Mouse (Mus musculus) adrenal gland, adult 10 weeks (tissue): ENCODE measurements around the gene Olfr569. TPM values are rescaled to one million over a fixed set of nuclear protein-coding genes. Genes with fewer than 3 reads are reported as not detected.

Experiments used
- polyA plus RNA-seq: library from polyadenylated mRNA; stranded (reverse); fragments of 350-450 nt; fragmentation: Illumina TruSeq; extraction: RNeasy Lipid Tissue Mini Kit (QIAGEN cat#74804); gene quantifications from one replicate; pipeline ENCODE4 v1.2.3, GENCODE M21; 2014; ENCODE audit warnings: low read depth, low replicate concordance

Olfr569 gene
- polyA plus RNA-seq, result not detected

DNA sequence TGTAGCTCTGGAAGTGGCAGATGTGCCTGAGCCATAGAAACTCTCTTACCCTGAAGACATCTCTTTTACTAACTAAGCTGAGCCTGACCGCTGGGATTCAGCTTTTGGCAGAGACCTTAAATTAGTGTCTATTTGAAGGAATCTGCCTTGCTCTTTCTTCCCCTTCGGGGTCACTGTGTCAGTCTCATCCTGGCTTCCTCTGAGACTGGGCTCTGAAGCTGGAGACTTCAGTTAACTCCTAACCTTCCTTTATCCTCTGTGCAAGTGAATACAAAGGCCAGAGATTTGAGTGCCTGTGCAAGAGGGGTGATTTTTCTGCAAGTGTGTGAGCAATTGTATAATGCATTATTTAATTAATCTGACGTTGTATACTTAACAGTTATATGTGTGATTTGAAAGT lies at the start of gene Olfr569:
Gene Olfr569 (minus strand): TSS at position 101 of the 400 bp plus-strand sequence.

DNA sequence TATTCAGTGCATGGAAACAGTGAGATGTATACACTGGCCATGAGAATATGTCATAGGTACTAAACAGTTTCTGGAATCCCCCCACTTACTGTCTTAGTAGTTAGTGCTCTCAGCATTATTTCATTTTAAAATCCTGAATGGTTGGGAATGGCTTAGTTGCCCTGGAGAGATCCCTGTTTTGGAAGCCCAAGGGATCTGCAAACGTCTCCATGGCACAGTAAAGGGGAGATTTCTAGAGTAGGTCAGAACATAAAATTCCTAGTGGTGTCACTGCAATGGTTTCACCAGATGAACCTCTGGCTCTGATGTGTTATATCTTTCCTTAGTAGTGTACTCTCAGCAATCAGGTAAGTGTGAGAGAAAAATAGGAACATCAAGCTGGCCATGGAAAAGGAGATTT lies 33.4 kb upstream of the Olfr569 start, which contains the start of gene Olfr572:
Gene Olfr572 (plus strand): TSS at position 301 of the 400 bp plus-strand sequence.

DNA sequence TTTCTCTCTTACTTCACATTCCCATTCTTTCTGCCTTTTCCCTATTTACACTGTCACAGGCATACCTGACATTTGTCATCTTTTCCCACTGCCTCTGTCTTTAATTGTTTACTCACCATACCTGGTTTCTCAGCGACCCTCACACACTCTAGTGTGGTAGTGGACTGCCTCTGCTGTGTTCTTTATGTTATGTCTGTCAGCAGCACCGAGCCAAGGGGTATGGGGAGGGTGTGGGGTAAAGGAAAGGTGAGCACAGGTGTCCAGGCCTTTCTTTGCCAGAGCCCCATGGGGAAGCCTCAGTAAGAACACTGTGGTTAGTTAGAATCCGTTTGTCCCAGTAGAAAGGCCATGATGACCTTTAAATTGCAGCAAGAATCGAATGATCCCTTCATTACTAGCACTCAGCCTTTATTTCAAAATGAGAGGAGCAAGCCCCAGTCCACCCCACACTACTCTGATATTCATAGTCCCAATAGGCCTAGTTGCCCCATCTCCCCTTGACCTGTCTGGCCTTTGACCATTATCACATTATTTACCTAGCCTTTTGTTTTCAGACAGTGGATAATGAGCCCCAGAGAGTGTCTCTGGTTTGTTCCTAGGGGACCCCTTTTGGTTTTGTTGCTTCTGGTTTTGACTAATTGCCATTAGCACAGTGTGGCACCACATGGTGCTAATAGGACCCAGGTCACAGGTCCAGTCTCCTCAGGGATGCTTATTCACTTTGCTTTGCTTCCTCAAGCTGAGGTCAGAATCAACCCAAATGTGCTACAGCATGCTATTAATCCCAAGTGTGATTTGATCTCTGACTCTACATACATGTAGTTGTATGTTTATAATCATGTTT lies 26.6 kb upstream of the Olfr569 start, which contains the start of gene Olfr571:
Gene Olfr571 (minus strand): TSS at position 505 of the 844 bp plus-strand sequence.

DNA sequence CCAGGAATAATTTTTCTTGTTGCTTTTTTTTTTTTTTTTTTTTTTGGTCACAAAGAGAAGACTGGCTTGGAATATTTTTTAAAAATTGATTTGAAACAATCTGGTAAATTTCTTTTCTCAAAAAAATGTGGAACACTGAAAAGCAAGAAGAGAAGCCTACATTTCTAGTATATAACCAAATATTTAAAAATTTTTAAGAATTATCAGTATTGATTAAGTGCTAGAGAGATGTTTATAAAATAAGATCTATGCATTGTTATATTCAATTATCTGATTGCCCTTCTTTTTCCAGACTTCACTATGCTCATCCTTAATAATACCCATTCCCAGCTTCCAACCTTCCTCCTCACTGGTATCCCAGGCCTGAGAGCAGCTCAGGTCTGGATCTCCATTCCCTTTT lies 13.9 kb downstream of the Olfr569 start, which contains the start of gene Olfr568:
Gene Olfr568 (plus strand): TSS at position 301 of the 400 bp plus-strand sequence.

DNA sequence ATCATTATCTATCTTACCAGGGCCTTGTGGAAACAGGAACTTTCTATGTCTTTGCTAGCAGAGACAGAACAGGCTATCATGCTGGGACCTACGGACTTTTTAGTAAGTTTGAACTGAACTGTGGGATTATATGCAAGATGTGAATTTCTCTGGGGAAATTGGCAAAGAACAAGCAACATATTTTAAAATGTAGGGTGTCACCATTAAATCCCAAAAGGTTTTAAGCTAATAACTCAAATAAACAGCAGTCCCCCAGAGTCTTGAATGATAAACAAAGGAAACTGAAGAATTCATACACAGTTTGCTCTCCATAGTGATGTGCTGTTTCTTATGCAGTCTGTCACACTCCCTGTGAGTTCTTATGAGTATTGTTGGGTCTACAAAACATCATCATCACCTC lies 32.0 kb downstream of the Olfr569 start, which contains the start of gene Olfr566:
Gene Olfr566 (minus strand): TSS at position 101 of the 400 bp plus-strand sequence.

Other genes with a start within 250 kb of the Olfr569 start
- gene Olfr555, start 232.1 kb downstream of the Olfr569 start, polyA plus RNA-seq, result not detected
- gene Olfr556, start 226.0 kb downstream of the Olfr569 start, polyA plus RNA-seq, result not detected
- gene Trim68, start 203.6 kb downstream of the Olfr569 start, polyA plus RNA-seq, result 8.5 TPM
- gene Olfr557, start 195.0 kb downstream of the Olfr569 start, polyA plus RNA-seq, result not detected
- 2.6 TPM for gene Olfr558, start 188.7 kb downstream of the Olfr569 start, polyA plus RNA-seq
- not detected for gene Olfr33, start 171.8 kb downstream of the Olfr569 start, polyA plus RNA-seq
- not detected for gene Olfr559, start 163.4 kb downstream of the Olfr569 start, polyA plus RNA-seq
- gene Olfr560, start 131.5 kb downstream of the Olfr569 start, polyA plus RNA-seq, result not detected
- 0.52 TPM for gene Olfr78, start 131.4 kb downstream of the Olfr569 start, polyA plus RNA-seq
- not detected for gene Olfr561, start 119.7 kb downstream of the Olfr569 start, polyA plus RNA-seq
- not detected for gene Olfr564, start 87.4 kb downstream of the Olfr569 start, polyA plus RNA-seq
- not detected for gene Olfr566, start 32.1 kb downstream of the Olfr569 start, polyA plus RNA-seq
- not detected for gene Olfr568, start 13.8 kb downstream of the Olfr569 start, polyA plus RNA-seq
- not detected for gene Olfr570, start 3.7 kb upstream of the Olfr569 start, polyA plus RNA-seq
- not detected for gene Olfr571, start 26.7 kb upstream of the Olfr569 start, polyA plus RNA-seq
- not detected for gene Olfr572, start 33.5 kb upstream of the Olfr569 start, polyA plus RNA-seq
- gene Olfr573-ps1, start 51.7 kb upstream of the Olfr569 start, polyA plus RNA-seq, result not detected
- not detected for gene Olfr574, start 57.6 kb upstream of the Olfr569 start, polyA plus RNA-seq
- gene Olfr575, start 67.9 kb upstream of the Olfr569 start, polyA plus RNA-seq, result not detected
- not detected for gene Olfr576, start 71.8 kb upstream of the Olfr569 start, polyA plus RNA-seq
- gene Olfr577, start 85.1 kb upstream of the Olfr569 start, polyA plus RNA-seq, result not detected
- not detected for gene Olfr578, start 98.4 kb upstream of the Olfr569 start, polyA plus RNA-seq
- not detected for gene Olfr582, start 147.1 kb upstream of the Olfr569 start, polyA plus RNA-seq
- gene Olfr583, start 160.4 kb upstream of the Olfr569 start, polyA plus RNA-seq, result not detected
- gene Olfr584, start 191.0 kb upstream of the Olfr569 start, polyA plus RNA-seq, result not detected
- gene Olfr585, start 206.8 kb upstream of the Olfr569 start, polyA plus RNA-seq, result not detected
- not detected for gene Olfr586, start 234.8 kb upstream of the Olfr569 start, polyA plus RNA-seq
- gene Olfr588-ps1, start 250.0 kb upstream of the Olfr569 start, polyA plus RNA-seq, result not detected